Mouse (Mus musculus) urinary bladder, adult 2 months (tissue): Measurements from ENCODE around the gene Mmp14. TPM values are rescaled to one million over a fixed set of nuclear protein-coding genes. Genes with fewer than 3 reads are reported as not detected.

Source experiments
- DNase-seq: peaks from one replicate; pipeline ENCODE4 v3.0.0; 2022; ENCODE audit warnings: low spot score
- polyA plus RNA-seq: library from polyadenylated mRNA; depleted of rRNA; stranded (reverse); fragments of >200 nt; gene quantifications from 2 replicates; pipeline ENCODE4 v1.2.3, GENCODE M21; 2012

Mmp14 gene
- polyA plus RNA-seq, 1 experiment = 226 TPM

DNA sequence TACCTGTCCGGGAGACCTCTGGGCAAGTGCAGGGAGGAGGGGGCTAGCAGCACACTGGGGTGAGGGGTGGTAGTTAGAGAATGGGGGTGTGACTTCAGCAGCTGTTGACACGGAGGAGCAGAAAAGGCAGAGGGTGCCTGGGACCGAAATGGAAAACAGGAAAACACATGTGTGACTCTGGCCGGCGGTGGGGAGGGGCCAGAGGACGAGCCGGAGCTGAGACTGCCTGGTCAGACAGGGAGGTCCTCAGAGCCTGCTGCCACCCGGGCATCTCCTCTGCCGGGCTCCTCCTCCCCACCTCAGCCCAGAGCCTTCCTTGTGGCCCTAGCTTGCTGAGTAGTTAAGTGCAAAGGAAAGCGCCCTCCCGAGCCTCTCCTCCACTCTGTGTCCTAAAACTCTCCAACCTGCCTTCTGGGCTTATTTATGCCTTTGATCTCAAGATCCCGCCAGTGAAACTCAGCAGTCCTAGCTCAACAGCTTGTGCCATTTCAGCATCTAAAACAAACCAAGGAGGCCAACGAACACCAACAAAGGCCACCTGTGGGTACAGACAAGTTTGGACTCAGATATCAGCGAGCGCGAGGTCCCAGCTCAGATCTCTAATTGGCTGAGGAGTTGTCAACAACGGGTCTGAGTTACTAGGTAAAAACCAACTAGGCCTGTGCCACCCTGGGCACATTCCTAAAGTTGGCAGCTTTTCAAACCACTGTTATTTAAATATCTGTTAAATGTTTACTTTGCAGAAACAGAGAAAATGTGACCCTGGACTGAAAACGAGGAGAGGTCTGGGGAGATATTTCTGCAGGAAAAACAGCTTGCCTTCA is 17.3 kb upstream of the Mmp14 start:
- DNase-seq = no peak

DNA sequence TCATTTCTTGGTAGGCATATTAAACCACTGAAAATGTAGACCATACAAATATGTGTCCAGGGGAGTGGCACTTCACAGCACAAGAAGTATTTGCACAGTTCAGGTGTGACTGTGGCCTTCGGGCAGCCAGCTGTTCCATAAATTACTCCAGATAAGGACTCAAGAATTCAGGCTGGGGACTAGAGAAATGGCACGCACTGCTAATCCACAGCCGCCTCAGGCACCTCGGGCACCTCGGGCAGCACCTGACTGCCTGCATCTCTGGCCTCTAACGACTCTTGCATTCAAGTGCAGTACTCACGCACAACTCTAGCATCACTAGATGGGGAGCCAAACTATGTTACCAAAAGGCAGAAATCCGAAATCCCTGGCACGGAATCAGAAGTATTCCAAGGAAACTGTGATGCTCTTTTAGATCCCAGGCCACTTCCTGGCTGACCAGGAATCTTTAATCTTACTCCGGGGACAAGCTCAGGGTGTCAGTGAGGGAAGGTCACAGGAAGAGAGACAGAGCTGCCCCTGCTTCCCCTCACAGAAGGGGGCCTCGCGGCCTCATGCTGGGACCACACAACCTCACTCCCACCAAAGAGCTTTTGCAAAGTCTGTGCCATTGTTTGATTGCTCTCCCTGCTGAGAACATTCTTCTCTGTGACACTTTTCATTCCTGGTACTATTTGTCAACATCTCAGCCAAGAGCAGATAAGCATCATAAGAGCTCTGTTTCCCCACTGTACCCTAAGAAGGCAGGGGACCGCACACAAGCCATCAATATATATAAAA is 16.0 kb upstream of the Mmp14 start:
- DNase-seq = no peak

DNA sequence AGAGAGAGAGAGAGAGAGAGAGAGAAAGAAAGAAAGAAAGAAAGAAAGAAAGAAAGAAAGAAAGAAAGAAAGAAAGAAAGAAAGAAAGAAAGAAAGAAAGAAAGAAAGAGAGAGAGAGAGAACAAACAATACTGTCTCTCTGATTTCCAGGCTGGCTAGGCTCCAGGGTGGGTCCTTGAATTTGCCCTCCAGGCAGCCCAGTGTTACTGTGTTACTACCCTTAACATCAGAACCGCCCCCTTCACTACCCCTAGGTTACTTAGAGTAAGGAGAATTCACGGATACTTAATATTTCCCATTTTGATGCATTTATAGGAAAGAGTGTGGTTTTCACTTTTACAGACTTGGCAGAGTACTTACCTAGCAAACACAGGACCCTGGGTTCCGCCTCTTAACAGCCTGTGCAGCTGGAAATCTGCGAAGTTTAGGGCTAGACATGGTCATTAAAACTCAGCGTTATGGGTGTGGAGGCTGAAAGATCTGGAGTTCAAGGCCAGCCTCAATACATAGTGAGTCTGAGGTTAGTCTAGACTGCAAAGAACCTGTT is 15.1 kb upstream of the Mmp14 start:
- DNase-seq = no peak

DNA sequence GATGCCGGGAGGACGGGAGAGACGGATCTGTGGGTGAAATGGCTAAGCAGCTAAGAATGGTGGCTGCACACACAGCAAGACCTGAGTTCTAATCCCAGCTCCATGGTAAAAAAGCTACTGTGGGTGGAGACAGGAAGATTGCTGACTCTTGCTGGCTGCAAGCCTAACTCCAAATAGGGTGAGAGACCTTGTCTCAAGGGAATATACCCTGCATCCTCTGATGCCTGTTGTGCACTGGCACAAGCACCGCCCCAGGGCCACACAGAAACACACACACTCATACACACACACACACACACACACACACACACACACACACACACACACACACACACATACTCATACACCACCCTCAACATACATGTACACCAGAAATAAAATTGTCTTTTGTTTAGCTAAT is 14.6 kb upstream of the Mmp14 start:
- no peak for DNase-seq

DNA sequence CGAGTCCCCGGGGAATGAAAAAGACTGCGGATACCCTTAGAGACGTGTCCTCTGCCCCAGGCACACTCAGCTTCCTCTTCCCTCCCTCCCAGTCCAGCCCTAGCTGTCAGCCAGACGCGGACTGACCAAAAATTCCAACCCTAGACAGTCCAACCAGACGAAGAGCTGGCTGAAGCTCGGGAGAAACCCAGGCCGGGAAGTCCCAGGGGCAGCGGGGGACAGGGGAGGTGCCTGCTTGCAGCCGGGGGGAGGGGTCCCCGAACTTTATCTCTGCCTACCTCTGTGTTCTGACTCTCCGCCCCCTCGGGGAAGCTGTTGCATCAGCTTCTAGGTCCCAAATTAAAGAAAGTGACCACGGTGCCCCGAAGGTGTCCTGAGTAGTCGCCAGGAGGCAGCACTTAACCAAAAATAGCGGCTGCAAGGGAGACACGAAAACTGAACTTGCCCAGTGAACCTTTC is 13.8 kb upstream of the Mmp14 start, which contains the start of gene Slc7a7:
Slc7a7 (minus strand) TSS at position 158 of the 459 bp plus-strand sequence.
- DNase-seq = no peak

DNA sequence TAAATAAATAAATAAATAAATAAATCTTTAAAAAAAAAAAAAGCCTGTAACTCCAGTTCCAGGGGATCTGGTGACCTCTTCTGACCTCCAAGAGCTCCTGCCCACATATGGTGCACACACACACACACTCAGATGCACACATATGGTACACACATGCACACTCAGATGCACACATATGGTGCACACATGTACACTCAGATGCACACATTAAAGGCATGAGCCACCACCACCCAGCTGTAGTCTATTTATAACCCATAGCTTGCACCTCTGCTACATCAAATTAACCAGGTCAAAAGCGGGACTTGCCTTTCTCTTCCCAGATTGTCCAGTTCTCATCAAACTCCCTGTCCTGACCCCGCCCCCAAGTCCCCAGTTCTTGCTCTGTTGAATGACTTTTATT is 10.4 kb upstream of the Mmp14 start:
- DNase-seq = no peak

DNA sequence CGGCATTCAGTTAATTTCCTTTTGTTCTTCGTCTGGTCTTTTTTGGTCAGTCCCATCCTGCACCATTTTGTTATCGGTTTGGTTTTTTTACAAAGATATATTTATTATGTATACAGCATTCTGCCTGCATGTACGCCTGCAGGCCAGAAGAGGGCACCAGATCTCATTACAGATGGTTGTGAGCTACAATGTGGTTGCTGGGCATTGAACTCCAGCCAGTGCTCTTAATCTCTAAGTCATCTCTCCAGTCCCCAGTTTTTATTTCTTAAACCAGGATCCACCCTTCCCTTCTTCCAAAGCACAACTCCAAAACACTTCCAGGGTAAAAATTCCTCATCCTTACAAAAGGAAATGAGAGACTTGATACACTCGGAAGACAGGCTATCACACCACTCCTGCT is 8.0 kb upstream of the Mmp14 start:
- DNase-seq = no peak

DNA sequence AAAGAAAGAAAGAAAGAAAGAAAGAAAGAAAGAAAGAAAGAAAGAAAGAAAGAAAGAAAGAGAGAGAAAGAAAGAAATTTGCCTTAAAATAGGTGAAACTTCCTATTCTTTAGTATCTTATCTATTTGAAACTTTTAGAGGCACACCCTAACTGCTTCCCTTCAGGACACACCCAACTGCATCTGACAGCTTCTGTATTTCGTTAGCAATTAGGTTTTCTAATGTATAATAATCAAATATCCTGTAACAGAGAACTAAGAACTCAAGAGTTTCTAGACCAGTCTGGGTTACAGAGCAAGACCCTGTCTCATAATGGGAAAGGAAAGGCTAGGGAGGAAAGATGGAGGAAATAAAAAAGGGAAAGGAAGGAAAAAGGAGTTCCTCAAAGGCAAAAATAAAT is 6.8 kb upstream of the Mmp14 start:
- DNase-seq = no peak

DNA sequence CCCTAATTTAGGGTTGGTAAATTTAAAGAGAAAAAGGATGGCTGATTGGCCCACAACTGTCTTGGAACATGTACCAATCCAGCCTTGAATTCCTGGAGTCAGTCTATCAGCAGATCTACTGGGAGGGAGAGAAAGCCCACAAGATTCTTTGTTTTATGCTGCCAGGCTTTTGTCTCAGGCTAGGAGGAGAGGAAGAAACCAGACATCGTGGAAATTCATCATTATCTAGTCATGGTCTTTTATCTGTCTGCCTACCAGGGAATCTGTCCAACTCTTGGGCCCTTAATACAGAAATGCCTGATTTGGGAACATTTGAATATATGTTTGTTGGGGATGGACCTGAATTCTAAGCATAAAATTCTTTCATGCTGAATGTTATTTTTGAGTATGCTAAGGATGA is 5.9 kb upstream of the Mmp14 start:
- DNase-seq = no peak

DNA sequence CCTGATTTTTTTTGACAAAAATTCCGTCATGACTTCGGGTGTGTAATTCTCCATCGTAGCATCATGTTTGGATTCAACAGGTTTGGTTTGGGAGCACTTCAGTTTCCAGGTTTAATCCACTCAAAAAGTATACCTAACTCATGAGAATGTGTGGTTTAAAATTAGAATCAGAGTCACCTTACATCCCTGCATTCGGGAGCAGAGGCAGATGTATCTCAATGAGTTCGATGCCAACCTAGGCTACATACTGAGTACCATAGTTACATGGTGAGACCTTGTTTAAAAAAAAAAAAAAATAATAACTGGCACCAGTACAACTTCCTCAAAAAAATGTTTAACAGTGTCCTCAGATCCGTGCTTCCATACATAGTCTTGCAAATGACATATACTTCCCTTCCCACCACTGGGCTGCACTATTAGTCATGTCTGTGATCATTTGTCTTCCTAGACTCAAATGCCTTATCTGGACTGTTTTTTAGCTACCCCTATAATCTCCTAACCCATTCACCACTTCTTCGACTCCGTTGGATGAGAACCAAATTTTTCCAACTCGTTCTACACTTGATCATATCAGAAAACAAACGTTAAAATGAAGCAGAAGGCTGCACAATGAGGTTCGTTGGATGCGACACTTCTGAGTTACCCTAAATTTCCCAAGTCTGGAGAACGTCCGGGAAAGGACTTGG is 5.3 kb upstream of the Mmp14 start:
- DNase-seq = no peak

DNA sequence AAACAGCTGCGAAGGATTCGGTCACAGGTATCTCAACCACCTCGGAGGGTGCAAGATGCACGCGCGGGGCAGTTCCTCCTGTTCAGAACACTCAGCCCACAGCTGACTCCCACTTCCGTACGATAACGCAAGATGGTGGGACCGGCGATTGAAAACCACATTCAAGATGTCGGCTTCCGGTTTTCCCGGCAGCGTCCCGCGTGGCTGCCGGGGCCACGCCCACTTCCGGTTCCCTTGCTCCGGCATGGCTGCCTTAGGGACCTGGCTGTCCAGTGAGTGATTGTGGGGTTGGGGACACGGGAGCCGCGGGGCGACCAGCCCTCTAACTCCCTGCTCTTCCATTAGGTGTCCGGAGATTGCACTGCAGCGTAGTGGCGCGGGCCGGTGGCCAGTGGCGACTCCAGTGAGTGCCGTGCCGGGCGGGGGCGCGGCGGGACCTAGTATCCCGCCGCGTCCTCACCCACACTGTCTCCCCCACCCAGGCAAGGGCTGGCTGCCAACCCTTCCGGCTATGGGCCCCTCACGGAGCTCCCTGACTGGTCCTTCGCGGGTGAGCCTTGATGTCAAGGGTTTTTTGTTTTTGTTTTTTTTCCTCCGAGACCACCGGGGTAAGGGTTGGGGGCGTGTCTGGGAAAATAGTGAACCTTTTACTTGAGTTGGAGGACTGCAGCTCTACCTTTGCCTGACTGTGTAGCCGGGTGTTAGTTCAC is 4.6 kb upstream of the Mmp14 start, which contains the start of gene Mrpl52:
Mrpl52 (plus strand) TSS at position 221 of the 710 bp plus-strand sequence.
- DNase-seq = peak; percentile 88

DNA sequence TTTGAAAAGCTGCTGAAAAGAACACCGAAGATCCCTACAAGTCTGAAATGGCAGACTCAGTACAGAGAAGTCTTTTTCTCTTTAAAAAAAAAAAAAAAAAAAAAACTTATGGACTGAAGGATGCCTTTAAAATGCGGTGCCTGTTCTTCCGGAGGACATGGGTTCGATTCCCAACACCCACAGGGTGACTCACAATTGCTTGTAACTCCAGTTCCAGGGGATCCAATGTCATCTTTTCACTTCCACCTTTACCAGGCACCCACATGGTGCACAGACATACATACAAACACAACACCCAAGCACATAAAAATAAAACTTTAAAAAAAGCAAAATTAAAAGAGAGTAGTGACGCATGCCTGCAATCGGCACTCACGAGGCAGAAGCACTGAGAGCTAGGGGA is 3.7 kb upstream of the Mmp14 start:
- no peak for DNase-seq

DNA sequence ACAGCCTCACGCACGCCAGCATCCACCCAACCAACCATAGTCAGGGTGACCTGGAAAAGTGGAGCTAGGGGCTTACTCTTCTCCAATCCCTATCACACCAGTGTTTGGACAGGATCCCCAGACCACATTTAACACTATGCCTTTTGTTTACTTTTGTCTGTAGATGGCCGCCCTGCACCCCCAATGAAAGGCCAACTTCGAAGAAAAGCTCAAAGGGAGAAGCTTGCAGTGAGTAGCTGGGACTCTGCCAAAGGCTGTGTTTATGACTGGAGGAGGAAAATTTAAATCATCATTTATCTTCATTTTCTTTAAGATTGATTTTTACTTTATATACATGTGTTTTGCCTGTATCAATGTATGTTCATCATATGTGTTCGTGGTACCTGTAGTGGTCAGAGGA is 3.0 kb upstream of the Mmp14 start:
- no peak for DNase-seq

DNA sequence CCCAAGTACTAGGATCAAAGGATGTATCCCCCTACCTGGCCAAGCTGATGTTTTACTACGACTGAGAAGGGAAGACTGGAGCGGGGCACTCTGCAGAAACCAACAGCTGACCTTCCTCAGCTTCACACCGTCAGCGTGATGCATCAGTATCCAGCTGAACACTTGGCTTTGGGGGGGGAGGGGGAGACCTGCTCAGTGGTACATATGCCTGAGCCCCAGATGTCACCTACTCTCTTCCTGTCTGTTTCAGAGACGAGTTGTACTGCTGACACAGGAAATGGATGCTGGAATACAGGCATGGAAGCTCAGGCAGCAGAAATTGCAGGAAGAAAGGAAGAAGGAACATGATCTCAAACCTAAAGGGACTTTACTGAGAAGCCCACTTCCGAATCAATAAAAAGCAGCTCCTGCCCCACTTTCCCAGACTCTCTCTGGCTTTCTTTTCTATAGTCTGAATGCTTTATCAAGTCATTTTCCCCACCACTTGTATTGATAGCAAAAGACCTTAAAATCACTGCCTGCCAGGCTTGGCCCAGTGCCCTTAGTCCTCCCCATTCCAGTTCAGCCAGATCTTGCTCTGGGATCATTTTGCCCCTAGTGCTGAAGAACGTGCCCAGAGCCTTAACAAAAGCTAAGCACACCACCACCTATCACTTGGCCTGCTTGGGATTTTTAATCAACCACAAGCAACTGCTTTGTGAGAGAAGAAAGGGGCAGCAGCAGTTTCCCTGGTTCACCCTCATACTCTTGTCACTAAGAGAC is 1.9 kb upstream of the Mmp14 start:
- no peak for DNase-seq

DNA sequence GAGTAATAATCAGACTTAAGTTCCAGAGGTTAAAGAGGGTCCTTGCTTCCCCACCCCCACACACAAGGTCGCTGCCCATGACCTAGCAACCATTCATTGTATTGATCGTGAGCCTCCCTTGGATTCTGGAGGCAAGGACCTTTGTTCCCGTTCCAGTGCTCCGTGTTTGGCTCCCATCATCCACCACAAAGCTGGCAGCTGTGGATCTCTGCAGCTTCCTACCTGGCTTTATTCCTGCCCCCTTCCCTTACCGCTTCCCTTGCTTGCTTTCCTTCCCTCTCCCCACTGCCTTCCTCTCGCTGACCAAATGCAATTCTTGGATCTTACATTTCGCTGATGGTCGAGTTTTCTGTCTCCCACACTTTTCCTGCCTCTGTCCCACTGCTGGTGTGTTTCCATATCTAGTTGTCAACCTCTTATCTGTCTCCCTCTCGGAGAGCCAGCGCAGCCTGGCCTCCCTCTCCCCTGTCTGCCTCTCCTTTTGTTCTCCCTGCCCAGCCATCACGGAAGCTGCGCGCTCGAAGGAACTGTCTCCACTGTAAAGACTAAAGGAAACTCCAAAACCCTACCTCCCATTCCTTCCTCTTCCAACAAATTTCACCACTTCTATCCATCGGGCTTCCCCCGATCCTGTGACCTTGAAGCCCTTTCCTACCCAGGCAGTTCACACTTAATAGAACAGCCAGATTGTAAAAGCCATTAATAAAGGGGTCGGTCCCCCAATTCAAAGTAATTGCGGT is 836 bp upstream of the Mmp14 start:
- no peak for DNase-seq

DNA sequence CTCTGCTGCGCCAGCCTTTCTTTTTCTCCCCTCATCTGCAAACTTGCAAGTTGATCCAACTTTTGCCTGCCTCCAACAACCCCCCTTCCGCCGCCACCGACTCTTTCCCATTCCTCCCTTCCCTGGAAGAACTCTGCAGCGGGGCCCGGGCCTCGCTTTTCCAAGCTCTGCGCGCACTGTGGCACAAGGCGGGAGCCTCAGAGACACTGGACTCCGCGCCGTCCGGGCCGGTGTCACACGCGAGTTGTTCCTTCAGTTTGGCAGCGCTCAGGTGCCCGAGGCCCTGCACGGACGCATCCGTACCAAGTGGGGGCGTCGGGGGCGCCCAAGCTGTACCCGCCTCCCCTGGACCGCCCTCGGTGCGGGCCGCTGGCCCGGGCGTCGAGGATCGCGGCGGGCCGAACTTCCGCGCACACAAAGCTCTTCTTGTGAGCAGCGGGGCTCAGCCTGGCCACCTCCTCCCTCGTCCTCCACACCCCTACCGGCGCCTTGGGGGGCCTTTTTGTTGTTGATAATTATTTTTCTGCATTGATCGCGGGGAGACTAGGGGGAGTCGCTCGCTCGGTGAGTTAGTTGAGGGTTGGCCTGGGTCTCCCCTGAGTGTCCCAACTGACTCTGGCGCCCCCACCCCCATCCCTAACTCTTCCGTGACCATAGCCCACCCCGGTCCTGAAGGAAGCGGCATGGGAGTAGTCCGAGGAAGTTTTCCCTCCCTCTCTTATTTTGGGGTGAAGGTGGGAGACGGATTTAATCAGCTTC is 845 bp downstream of the Mmp14 start:
- DNase-seq = peak; percentile 54

DNA sequence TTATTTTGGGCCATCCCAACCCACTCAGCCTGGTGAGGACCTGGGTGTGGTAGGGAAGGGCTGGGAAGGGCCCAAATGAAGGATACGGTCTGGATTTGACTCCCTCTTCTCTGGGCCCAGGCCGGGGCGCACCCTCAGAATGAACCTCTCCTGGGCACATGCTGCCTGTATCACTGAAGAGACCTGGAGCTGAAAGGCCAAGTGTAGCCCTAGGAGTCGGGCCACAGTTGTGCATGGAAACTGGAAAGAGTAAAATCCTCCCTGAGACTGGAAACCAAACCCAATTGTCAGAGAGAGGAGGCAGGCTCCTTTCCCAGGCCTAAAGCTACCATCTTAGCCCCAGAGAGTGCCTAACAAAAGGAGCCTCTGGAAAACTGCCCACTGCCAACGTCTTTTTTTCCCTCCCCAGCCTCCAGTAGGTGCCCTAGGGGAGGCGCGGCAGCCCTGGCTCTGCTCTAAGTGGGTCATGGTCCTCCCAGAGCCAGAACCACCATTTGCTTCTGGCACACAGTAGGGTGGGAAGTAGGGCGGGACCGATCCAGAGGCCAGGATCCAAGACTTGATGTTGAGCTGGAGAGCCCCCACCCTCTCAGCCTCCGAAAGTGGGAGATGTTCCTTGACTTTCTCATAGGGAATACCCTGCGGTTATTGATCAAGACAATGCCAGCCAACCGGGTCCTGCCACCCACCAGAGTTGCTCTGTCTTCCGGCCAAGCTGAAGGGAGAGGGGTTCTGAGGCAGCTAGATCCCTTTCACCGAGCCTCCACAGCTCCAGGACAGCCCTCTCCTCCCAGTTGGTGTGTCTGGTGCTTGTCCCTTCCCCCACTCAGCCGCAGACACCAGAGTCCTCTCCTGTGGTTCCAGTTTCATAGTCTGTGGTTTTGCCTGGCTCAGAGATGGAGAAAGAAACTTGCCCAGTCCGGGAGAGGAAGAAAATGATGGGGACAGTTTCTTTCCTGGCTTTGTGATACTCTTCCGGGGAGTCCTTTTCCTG is 1.7 kb downstream of the Mmp14 start:
- no peak for DNase-seq
